Mouse (Mus musculus) heart, adult 2 months (tissue): ENCODE measurements around the gene Tectb. TPM values are rescaled to one million over a fixed set of nuclear protein-coding genes. Genes with fewer than 3 reads are reported as not detected.
"Not testable (repeated sequence)": the region's sequence is repeated elsewhere in the genome, so short reads cannot be mapped to it uniquely, and the experiment has no call there.

Experiments
- DNase-seq, 2 experiments: peaks; one replicate each; pipeline ENCODE4 v3.0.0; 2021
- H3K27ac ChIP-seq: fragments of 200-600 bp; 2 replicates; pipeline ENCODE4 v1.8.1; 2022
- H3K27me3 ChIP-seq: fragments of 200-500 bp; 2 replicates; pipeline ENCODE4 v1.6.1; 2012; ENCODE audit warnings: mild to moderate bottlenecking, low read length, inconsistent platforms, mixed read lengths; ENCODE audit not compliant: control insufficient read depth, insufficient read depth
- H3K36me3 ChIP-seq: fragments of 200-500 bp; 2 replicates; pipeline ENCODE4 v1.6.1; 2012; ENCODE audit warnings: low read length, inconsistent platforms; ENCODE audit not compliant: control insufficient read depth, insufficient read depth
- H3K4me1 ChIP-seq: fragments of 200-500 bp; 2 replicates; pipeline ENCODE4 v1.6.1; 2011; ENCODE audit warnings: low read length; ENCODE audit not compliant: control insufficient read depth, insufficient read depth
- H3K4me3 ChIP-seq: fragments of 200-600 bp; 2 replicates; pipeline ENCODE4 v1.8.1; 2022
- H3K79me2 ChIP-seq: fragments of 200-500 bp; replicated peaks from 2 replicates; pipeline ENCODE4 v1.6.1; 2012; ENCODE audit warnings: mild to moderate bottlenecking, inconsistent platforms, low read length, moderate library complexity, mixed read lengths; ENCODE audit not compliant: control insufficient read depth, insufficient read depth
- H3K9ac ChIP-seq: fragments of 200-500 bp; 2 replicates; pipeline ENCODE4 v1.6.1; 2012; ENCODE audit warnings: low read depth, mild to moderate bottlenecking, control low read depth, inconsistent platforms, low read length, mixed read lengths
- CTCF ChIP-seq: fragments of 200-600 bp; IDR thresholded peaks from 2 replicates; pipeline ENCODE4 v1.8.1; 2022; ENCODE audit warnings: antibody characterized with exemption, mild to moderate bottlenecking, moderate library complexity
- EP300 ChIP-seq: fragments of 200-500 bp; IDR thresholded peaks from 2 replicates; pipeline ENCODE4 v1.6.1; 2011; ENCODE audit warnings: low read depth, low read length, control low read depth; ENCODE audit not compliant: insufficient read depth
- POLR2A ChIP-seq: fragments of 200-500 bp; IDR thresholded peaks from 2 replicates; pipeline ENCODE4 v1.6.1; 2011; ENCODE audit warnings: mild to moderate bottlenecking, low read depth, low read length, control low read depth; ENCODE audit not compliant: insufficient read depth
- WGBS: fragments of 180-500 bp; shearing (Covaris S2); methylation state at CpG from one replicate; pipeline ENCODE4 v1.1.7; 2018; 5-methylcytosine and 5-hydroxymethylcytosine counted together
- intact Hi-C: fragments of 180-260 bp; cut with DNase I; formaldehyde crosslinking; loops from one replicate; pipeline ENCODE4 v1.15.1; 2025
- polyA plus RNA-seq: library from polyadenylated mRNA; depleted of rRNA; stranded (reverse); fragments of >200 nt; gene quantifications from 2 replicates; pipeline ENCODE4 v1.2.3, GENCODE M21; 2012
- total RNA-seq, 2 experiments: library from RNA; stranded (reverse); gene quantifications; 2 replicates each; pipeline ENCODE4 v1.2.3; 2021

Tectb gene
- total and polyA plus RNA-seq, 3 experiments = 0.16 to 0.23 (median 0.21) TPM

DNA sequence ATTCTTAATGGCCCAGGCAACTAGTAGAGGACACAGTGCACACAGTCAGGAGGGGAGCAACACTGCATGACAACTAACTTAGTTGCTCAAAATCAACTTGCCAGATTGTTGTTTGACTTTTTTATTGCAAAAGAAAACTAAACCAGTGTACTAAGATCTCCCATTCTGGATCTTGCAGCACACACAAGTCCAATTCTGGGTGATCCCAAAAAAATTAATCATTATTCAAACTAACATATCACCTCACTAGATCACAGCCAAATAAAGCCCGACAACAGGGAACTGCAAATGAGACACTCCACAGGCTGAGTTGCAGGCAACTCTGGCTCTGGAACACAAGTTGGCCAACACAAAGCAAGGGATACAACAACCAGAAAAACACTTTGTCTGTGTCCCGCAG, 13.8 kb upstream of the Tectb start:
- DNase-seq = no peak
- Histone ChIP-seq H3K4me1 (peaks cover 6% of the 10 kb centered on the region; the same call in 1 of the 2 replicates), H3K27me3 (no peaks in the 10 kb centered on the region), H3K4me3 (no peak overlapping the region), H3K9ac (no peak overlapping the region), H3K27ac (no peak overlapping the region), H3K79me2 (no peaks in the 10 kb centered on the region), H3K36me3 (peaks cover 3% of the 10 kb centered on the region; the same call in 1 of the 2 replicates)
- no peak for TF ChIP-seq CTCF
- no peak for TF ChIP-seq POLR2A
- no peak for TF ChIP-seq EP300
- intact Hi-C loops = no loop called here
- 75% methylated on average over 2 of the region's 2 CpGs for WGBS

DNA sequence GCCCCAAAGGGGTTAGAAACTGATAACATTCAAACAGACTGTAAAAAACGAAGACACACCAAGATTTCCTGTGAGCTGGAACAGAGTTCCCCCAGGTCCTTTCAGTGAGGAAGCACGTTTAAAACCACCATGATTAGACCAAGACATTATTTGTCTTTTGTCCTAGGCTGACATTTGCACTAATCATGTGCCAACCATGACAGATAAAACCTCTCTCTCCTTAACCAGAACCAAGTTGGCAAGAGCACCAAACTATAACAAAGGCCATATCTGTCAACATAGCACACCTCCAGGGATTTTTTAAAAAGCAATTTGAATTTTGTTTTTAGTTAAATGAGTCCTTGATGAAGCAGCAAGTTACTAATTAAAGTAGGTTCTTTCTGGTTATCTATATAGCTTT, 12.8 kb upstream of the Tectb start:
- Histone ChIP-seq H3K9ac (no peak overlapping the region), H3K4me3 (no peak overlapping the region), H3K36me3 (peaks cover 3% of the 10 kb centered on the region; the same call in 1 of the 2 replicates), H3K79me2 (no peaks in the 10 kb centered on the region), H3K27me3 (no peaks in the 10 kb centered on the region), H3K27ac (no peak overlapping the region), H3K4me1 (peaks cover 6% of the 10 kb centered on the region; the same call in 1 of the 2 replicates)
- 21% methylated on average over 2 of the region's 2 CpGs for WGBS
- intact Hi-C loops = no loop called here
- TF ChIP-seq CTCF (no peak), POLR2A (no peak), EP300 (no peak)
- no peak for DNase-seq

DNA sequence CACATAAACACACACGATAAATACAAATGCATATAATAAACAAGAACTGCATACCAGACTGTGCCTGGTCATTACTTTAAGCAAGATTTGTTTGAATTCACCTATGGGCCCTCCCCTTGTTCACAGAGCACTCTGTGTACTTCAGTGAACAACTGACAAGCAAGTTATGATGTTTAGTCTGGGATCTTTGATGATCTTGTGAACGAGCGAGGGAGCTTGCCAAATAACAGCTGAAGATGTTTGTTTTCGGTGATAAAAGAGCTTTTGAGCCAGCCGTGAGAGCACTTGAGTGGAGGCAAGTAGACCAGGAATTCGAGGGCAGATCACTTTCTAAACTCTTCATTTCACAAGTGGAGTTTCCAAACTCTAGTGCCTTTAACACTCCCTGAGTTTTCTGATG, 12.2 kb upstream of the Tectb start:
- Histone ChIP-seq H3K36me3 (peaks cover 3% of the 10 kb centered on the region; the same call in 1 of the 2 replicates), H3K27me3 (no peaks in the 10 kb centered on the region), H3K4me1 (peaks cover 6% of the 10 kb centered on the region; the same call in 1 of the 2 replicates), H3K79me2 (no peaks in the 10 kb centered on the region), H3K9ac (no peak overlapping the region), H3K4me3 (no peak overlapping the region), H3K27ac (no peak overlapping the region)
- WGBS = 59% methylated on average over 6 of the region's 6 CpGs
- DNase-seq = no peak
- intact Hi-C loops = no loop called here
- TF ChIP-seq POLR2A = no peak
- no peak for TF ChIP-seq CTCF
- no peak for TF ChIP-seq EP300

DNA sequence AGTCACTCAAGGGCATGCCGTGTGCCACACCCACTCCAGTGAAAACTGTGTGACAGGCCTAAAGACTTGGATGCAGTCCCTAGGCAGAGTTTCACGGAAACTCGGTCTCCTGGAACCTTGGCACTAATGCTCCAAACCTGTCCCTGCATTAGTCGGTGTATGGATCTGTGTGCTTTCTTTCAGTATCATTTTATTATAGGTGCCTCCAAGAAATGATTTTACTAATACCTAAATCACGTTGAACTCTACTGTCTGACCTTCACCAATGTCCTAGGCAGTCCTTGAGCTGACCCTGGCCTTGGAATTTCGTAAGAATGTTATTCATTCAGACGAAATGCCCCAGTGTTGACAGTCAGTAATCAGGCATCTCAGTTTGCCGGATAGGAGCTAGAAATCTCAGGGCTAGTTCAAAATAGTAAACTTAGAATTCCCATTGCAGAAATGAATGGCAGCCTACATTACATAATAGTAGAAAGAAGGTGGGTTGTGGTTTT, 11.2 kb upstream of the Tectb start:
- intact Hi-C loops, H3K27me3 ChIP-seq, H3K27ac ChIP-seq, H3K9ac ChIP-seq, H3K4me1 ChIP-seq, H3K79me2 ChIP-seq, H3K4me3 ChIP-seq, DNase-seq, H3K36me3 ChIP-seq: not testable (repeated sequence)
- WGBS = 75% methylated on average over 8 of the region's 8 CpGs

DNA sequence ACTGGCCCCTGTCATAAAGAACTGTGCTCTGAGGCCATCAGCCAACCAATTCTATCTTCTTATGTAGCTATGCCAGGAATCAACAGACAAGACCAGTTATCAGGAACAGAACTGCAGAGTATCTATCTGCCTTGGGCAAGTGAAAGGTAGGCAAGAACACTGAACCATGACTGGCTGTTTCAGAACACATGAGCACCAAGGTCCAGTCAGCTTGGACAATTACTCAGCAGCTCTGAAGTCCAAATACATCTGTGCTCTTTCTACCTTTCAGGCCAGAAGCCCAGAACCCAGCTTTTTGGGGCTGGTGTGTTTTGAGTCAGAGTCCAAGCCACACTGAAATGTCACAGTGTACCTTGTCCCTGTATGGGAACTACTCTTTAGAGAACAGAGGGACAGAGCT, 10.1 kb upstream of the Tectb start:
- Histone ChIP-seq H3K4me1 (peaks cover under 1% of the 10 kb centered on the region; the same call in 1 of the 2 replicates), H3K4me3 (no peak overlapping the region), H3K9ac (no peak overlapping the region), H3K36me3 (peaks cover 3% of the 10 kb centered on the region; the same call in 1 of the 2 replicates), H3K27ac (no peak overlapping the region), H3K79me2 (no peaks in the 10 kb centered on the region), H3K27me3 (no peaks in the 10 kb centered on the region)
- intact Hi-C loops = no loop called here
- TF ChIP-seq CTCF = no peak
- no peak for TF ChIP-seq POLR2A
- TF ChIP-seq EP300 = no peak
- DNase-seq = no peak

DNA sequence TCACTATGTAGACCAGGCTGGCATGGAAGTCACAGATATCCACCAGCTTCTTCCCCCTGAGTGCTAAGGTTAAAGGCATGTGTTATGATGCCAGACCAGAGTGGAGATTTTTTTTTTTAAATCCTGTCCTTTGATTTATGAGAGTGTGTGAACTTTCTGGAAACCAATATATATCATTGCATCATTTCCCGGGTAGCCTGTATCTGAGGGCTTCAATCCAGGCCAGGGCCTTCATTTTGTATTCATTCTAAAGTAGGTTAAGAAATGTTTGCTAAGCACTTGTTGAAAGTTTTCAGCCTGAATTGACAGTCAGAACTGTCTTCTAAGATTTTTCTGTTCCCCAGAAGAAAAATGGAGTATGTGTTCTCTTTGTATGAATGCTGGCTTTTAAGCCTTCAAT, 8.9 kb upstream of the Tectb start:
- H3K36me3 ChIP-seq = peaks cover 3% of the 10 kb centered on the region; the same call in 1 of the 2 replicates
- 72% methylated on average over 1 of the region's 1 CpGs for WGBS
- no peak overlapping the region for H3K4me3 ChIP-seq
- no peaks in the 10 kb centered on the region for H3K27me3 ChIP-seq
- no peaks in the 10 kb centered on the region for H3K4me1 ChIP-seq
- no peak overlapping the region for H3K27ac ChIP-seq
- H3K9ac ChIP-seq = no peak overlapping the region
- TF ChIP-seq EP300 = no peak
- no peak for TF ChIP-seq POLR2A
- no peak for TF ChIP-seq CTCF
- no peaks in the 10 kb centered on the region for H3K79me2 ChIP-seq
- DNase-seq = no peak
- intact Hi-C loops = no loop called here
